Mouse (Mus musculus) neural tube, embryonic 13.5 days (tissue): Measurements from ENCODE around the gene Sox5. TPM values are rescaled to one million over a fixed set of nuclear protein-coding genes. Genes with fewer than 3 reads are reported as not detected.

Source experiments
- ATAC-seq: fragments of 200-750 bp; cut with Nextera tagmentation; 2 replicates; pipeline ENCODE4 v1.8.0; 2017; ENCODE audit warnings: low read depth, mild to moderate bottlenecking, moderate TSS enrichment, moderate library complexity
- H3K27ac ChIP-seq: fragments of 300-500 bp; sonication (generic); replicated peaks from 2 replicates; pipeline ENCODE4 v1.5.1; 2015; ENCODE audit warnings: moderate library complexity, mild to moderate bottlenecking, inconsistent platforms
- H3K27me3 ChIP-seq: fragments of 300-500 bp; sonication (generic); 2 replicates; pipeline ENCODE4 v1.6.1; 2015; ENCODE audit warnings: mild to moderate bottlenecking, inconsistent platforms
- H3K36me3 ChIP-seq: fragments of 300-500 bp; sonication (generic); 2 replicates; pipeline ENCODE4 v1.6.1; 2015; ENCODE audit warnings: mild to moderate bottlenecking, inconsistent platforms
- H3K4me1 ChIP-seq: fragments of 300-500 bp; sonication (generic); replicated peaks from 2 replicates; pipeline ENCODE4 v1.6.1; 2015; ENCODE audit warnings: inconsistent platforms
- H3K4me2 ChIP-seq: fragments of 300-500 bp; sonication (generic); 2 replicates; pipeline ENCODE4 v1.6.1; 2015; ENCODE audit warnings: inconsistent platforms, mild to moderate bottlenecking, moderate library complexity
- H3K4me3 ChIP-seq: fragments of 300-500 bp; sonication (generic); 2 replicates; pipeline ENCODE4 v1.5.1; 2015; ENCODE audit warnings: mild to moderate bottlenecking, inconsistent platforms
- H3K9ac ChIP-seq: fragments of 300-500 bp; sonication (generic); 2 replicates; pipeline ENCODE4 v1.6.1; 2015; ENCODE audit warnings: moderate library complexity, mild to moderate bottlenecking, inconsistent platforms
- H3K9me3 ChIP-seq: fragments of 300-500 bp; sonication (generic); 2 replicates; pipeline ENCODE4 v1.6.1; 2016; ENCODE audit warnings: inconsistent platforms
- WGBS: fragments of 180-500 bp; shearing (Covaris S2); methylation state at CpG from one replicate; pipeline ENCODE4 v1.1.7; 2015; 5-methylcytosine and 5-hydroxymethylcytosine counted together
- polyA plus RNA-seq: library from polyadenylated mRNA; unstranded; fragments of >200 nt; fragmentation: Nextera tagmentation; extraction: Ambion mirVana; gene quantifications from 2 replicates; pipeline ENCODE4 v1.2.1, GENCODE M21; 2015

The Sox5 gene
- polyA plus RNA-seq, 1 experiment from 2014 or later = 24.8 TPM

- peaks cover 5% of the 10 kb centered on the region; the same call in 1 of the 2 replicates for H3K36me3 ChIP-seq
- peaks cover 4% of the 10 kb centered on the region for H3K4me1 ChIP-seq
- H3K4me3 ChIP-seq = no peak overlapping the region
- H3K9ac ChIP-seq = no peak overlapping the region
- no peak overlapping the region for H3K4me2 ChIP-seq
- ATAC-seq = no peak
- no peaks in the 10 kb centered on the region; the same call in 1 of the 2 replicates for H3K27me3 ChIP-seq
- no peaks in the 10 kb centered on the region for H3K9me3 ChIP-seq
- no peak overlapping the region for H3K27ac ChIP-seq
- 89% methylated on average over 10 of the region's 10 CpGs for WGBS
Measured at GRCm38 (mm10) chr6:143843933-143844700, 937.7 kb downstream of the Sox5 start.

DNA sequence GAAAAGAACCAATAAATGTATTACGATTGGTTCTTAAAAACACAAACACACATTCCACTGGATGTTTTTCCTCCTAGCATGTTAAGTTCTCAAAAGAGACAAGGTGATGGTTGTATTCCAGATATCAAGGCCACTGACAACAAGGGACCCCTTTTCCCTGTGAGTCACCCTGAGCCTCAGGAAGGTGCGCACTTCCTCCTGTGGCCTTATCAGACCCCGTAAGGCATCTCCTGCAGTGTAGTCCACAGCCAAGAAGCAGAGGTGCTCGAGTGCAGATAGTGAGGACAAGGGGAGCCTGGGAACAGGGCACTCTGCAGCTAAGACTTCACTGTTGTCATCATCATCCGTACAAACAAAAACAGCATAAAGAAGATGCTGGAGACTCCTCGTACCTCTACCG is 939.8 kb downstream of the Sox5 start:
- Histone ChIP-seq H3K36me3 (peaks cover 5% of the 10 kb centered on the region; the same call in 1 of the 2 replicates), H3K27ac (no peak overlapping the region), H3K4me1 (peaks cover 15% of the 10 kb centered on the region), H3K4me3 (no peak overlapping the region), H3K4me2 (no peak overlapping the region), H3K9me3 (no peaks in the 10 kb centered on the region), H3K27me3 (no peaks in the 10 kb centered on the region; the same call in 1 of the 2 replicates), H3K9ac (no peak overlapping the region)
- no peak for ATAC-seq
- WGBS = 92% methylated on average over 7 of the region's 7 CpGs

GRCm38 (mm10) chr6:143841109-143841638 is 940.6 kb downstream of the Sox5 start:
- WGBS = 92% methylated on average over 15 of the region's 15 CpGs
- no peak overlapping the region for H3K9ac ChIP-seq
- no peak overlapping the region for H3K4me3 ChIP-seq
- no peak overlapping the region for H3K27ac ChIP-seq
- H3K4me2 ChIP-seq = no peak overlapping the region
- no peaks in the 10 kb centered on the region for H3K9me3 ChIP-seq
- peaks cover 5% of the 10 kb centered on the region; the same call in 1 of the 2 replicates for H3K36me3 ChIP-seq
- no peak for ATAC-seq
- peaks cover 15% of the 10 kb centered on the region for H3K4me1 ChIP-seq
- no peaks in the 10 kb centered on the region; the same call in 1 of the 2 replicates for H3K27me3 ChIP-seq

DNA sequence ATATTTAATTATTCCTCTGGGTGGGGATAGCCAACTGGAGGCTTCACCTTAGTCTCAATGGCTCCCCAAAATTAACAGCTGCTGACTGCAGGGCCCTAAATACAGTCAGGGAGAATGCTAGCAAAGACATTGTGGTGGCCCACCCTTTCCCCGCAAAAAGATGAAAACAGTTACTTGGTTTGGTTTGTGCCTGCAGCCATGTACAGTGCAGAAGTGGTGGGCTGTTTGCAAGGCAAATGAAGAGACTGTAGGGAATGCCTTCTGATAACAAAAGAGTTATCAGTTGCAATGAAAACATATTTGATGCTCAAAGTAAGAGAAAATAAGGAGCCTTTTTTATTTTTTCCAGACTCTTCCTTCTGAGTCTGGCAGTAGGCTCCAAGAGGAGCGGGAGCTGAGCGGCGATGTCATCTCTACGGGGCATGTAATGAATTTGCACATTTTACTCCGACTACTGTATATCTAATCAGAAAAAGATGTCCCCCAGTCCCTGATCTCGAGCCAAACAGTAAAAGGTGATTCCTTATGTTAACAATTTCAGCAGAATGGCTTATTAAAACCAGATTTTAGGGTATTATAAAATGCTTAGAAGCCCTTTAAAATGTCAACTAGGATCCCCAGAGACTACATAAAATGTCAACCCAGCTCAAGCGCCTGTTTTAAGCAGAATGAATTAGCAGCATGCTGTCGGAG is 943.2 kb downstream of the Sox5 start:
- H3K27ac ChIP-seq = no peak overlapping the region
- ATAC-seq = no peak
- no peak overlapping the region for H3K9ac ChIP-seq
- no peak overlapping the region for H3K4me2 ChIP-seq
- H3K4me3 ChIP-seq = no peak overlapping the region
- H3K4me1 ChIP-seq = peaks cover 12% of the 10 kb centered on the region
- H3K36me3 ChIP-seq = peaks cover 18% of the 10 kb centered on the region; the same call in 1 of the 2 replicates
- 52% methylated on average over 9 of the region's 9 CpGs for WGBS
- H3K27me3 ChIP-seq = no peaks in the 10 kb centered on the region; the same call in 1 of the 2 replicates
- no peaks in the 10 kb centered on the region for H3K9me3 ChIP-seq

DNA sequence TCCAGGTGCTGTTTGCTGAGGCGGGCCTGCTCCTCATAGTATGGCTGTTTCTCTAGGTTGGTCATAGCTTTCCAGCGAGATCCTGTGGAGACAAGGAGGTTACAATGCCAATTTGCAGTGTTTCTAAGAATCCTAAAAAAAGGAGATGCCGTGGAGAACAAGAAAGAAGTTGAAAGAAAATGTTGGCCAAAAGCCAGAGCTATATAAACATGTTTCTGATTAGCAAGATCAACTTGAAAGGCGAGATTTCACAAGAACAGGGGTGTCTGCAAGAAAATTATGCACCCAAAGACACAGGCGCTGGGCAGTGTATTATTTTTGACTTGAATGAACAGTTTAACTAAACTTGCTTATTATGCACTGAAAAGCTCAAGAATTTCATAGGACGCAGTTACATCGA is 946.4 kb downstream of the Sox5 start:
- no peak overlapping the region for H3K9ac ChIP-seq
- WGBS = 83% methylated on average over 7 of the region's 7 CpGs
- peaks cover 19% of the 10 kb centered on the region; the same call in 1 of the 2 replicates for H3K36me3 ChIP-seq
- no peaks in the 10 kb centered on the region for H3K9me3 ChIP-seq
- ATAC-seq = no peak
- peaks cover 12% of the 10 kb centered on the region for H3K4me1 ChIP-seq
- H3K27me3 ChIP-seq = no peaks in the 10 kb centered on the region
- H3K27ac ChIP-seq = no peak overlapping the region
- no peak overlapping the region for H3K4me3 ChIP-seq
- no peak overlapping the region for H3K4me2 ChIP-seq

GRCm38 (mm10) chr6:143833986-143834385 is 947.8 kb downstream of the Sox5 start:
- Histone ChIP-seq H3K9me3 (no peaks in the 10 kb centered on the region), H3K36me3 (peaks cover 17% of the 10 kb centered on the region; the same call in 1 of the 2 replicates), H3K4me3 (no peak overlapping the region), H3K27ac (no peak overlapping the region), H3K9ac (no peak overlapping the region), H3K4me1 (peaks cover 10% of the 10 kb centered on the region), H3K27me3 (no peaks in the 10 kb centered on the region), H3K4me2 (no peak overlapping the region)
- WGBS = 96% methylated on average over 3 of the region's 3 CpGs
- ATAC-seq = no peak

DNA sequence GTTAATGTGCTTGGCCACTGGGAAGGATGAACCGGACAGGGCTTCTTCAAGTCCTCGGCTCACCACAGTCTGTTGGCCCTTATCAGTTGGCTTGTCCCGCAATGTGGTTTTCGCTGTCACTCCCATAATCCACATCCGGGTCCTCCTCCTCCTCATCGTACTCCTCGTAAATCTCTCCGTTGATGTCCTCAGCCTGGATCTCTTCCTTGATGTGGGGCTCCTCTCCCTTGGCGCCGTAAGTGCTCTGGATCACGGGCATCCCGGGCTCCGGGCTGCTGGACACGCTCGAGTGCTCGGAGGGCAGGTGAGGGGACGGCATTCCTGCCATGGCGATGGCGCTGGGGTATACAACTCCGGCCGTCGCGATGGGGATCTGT is 948.6 kb downstream of the Sox5 start:
- Histone ChIP-seq H3K27me3 (no peaks in the 10 kb centered on the region), H3K27ac (no peak overlapping the region), H3K4me1 (peaks cover 2% of the 10 kb centered on the region; the same call in 1 of the 2 replicates), H3K4me3 (no peak overlapping the region), H3K9ac (no peak overlapping the region), H3K4me2 (no peak overlapping the region), H3K9me3 (no peaks in the 10 kb centered on the region), H3K36me3 (peaks cover 17% of the 10 kb centered on the region; the same call in 1 of the 2 replicates)
- WGBS = 91% methylated on average over 23 of the region's 23 CpGs
- ATAC-seq = no peak

GRCm38 (mm10) chr6:143832483-143833181 is 949.1 kb downstream of the Sox5 start:
- Histone ChIP-seq H3K27ac (no peak overlapping the region), H3K9me3 (no peaks in the 10 kb centered on the region), H3K36me3 (peaks cover 17% of the 10 kb centered on the region; the same call in 1 of the 2 replicates), H3K4me1 (no peaks in the 10 kb centered on the region), H3K4me2 (no peak overlapping the region), H3K27me3 (no peaks in the 10 kb centered on the region), H3K9ac (no peak overlapping the region), H3K4me3 (no peak overlapping the region)
- 89% methylated on average over 12 of the region's 12 CpGs for WGBS
- no peak for ATAC-seq

- peaks cover 17% of the 10 kb centered on the region; the same call in 1 of the 2 replicates for H3K36me3 ChIP-seq
- H3K9ac ChIP-seq = no peak overlapping the region
- H3K27ac ChIP-seq = no peak overlapping the region
- H3K4me3 ChIP-seq = no peak overlapping the region
- H3K4me1 ChIP-seq = no peaks in the 10 kb centered on the region
- WGBS = 85% methylated on average over 4 of the region's 4 CpGs
- no peaks in the 10 kb centered on the region for H3K27me3 ChIP-seq
- no peak overlapping the region for H3K4me2 ChIP-seq
- ATAC-seq = no peak
- H3K9me3 ChIP-seq = no peaks in the 10 kb centered on the region
Measured at GRCm38 (mm10) chr6:143831246-143831645, 950.5 kb downstream of the Sox5 start.

- no peaks in the 10 kb centered on the region for H3K27me3 ChIP-seq
- H3K27ac ChIP-seq = no peak overlapping the region
- H3K4me2 ChIP-seq = no peak overlapping the region
- no peak for ATAC-seq
- 91% methylated on average over 2 of the region's 2 CpGs for WGBS
- H3K36me3 ChIP-seq = peaks cover 16% of the 10 kb centered on the region; the same call in 1 of the 2 replicates
- no peaks in the 10 kb centered on the region for H3K4me1 ChIP-seq
- no peak overlapping the region for H3K4me3 ChIP-seq
- H3K9me3 ChIP-seq = no peaks in the 10 kb centered on the region
- no peak overlapping the region for H3K9ac ChIP-seq
Measured at GRCm38 (mm10) chr6:143830131-143830530, 951.6 kb downstream of the Sox5 start.

DNA sequence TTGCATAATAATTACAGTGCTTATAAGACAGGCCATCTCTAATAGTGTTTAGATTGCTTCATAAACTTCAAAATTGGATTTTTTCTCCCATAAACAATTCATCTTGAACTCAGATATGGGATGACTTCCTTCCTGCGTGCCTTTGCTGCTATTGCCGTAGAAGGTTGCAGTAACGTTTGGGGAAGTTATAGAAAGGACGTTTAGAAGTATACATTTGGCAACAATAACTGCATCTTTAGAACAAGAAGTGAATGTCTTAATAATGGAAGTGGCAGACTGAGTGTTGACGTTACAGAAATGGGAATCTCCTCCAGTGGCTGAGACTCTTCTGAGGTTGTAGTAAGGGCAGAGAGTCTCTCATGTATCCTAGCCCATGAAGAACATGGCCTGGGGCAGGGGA is 955.0 kb downstream of the Sox5 start:
- 94% methylated on average over 5 of the region's 5 CpGs for WGBS
- no peak overlapping the region for H3K27ac ChIP-seq
- no peak overlapping the region for H3K4me2 ChIP-seq
- ATAC-seq = no peak
- H3K36me3 ChIP-seq = no peaks in the 10 kb centered on the region
- H3K9me3 ChIP-seq = no peaks in the 10 kb centered on the region
- no peak overlapping the region for H3K4me3 ChIP-seq
- no peaks in the 10 kb centered on the region for H3K4me1 ChIP-seq
- no peak overlapping the region for H3K9ac ChIP-seq
- H3K27me3 ChIP-seq = no peaks in the 10 kb centered on the region

DNA sequence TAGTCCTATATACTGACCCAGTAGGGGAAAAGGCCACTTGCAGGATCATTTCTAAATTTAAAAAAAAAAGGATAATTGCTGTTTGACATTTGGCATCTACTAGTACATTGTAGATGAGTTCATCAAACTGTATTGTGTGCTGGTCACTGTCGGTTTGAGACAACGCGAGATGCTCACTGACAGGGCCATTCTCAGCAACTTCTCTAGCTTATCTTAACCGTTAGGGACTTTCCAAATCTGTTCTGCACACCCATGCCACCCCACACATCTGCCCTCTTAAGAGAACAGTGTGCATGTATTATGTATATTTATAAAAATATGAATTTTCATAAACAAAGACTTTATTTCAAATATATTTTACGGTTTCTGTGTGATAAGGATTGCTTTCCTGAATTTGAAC is 955.8 kb downstream of the Sox5 start:
- Histone ChIP-seq H3K4me3 (no peak overlapping the region), H3K4me1 (no peaks in the 10 kb centered on the region), H3K27me3 (no peaks in the 10 kb centered on the region), H3K4me2 (no peak overlapping the region), H3K9me3 (no peaks in the 10 kb centered on the region), H3K9ac (no peak overlapping the region), H3K27ac (no peak overlapping the region), H3K36me3 (no peaks in the 10 kb centered on the region)
- WGBS = 93% methylated on average over 5 of the region's 5 CpGs
- ATAC-seq = no peak
